ENCODE assay signal across 8 mouse cellular contexts in genomic region chr10:40350245-40350932, GRCm38 (mm10). TPM values are rescaled to one million over a fixed set of nuclear protein-coding genes. Genes with fewer than 3 reads are reported as not detected.
A peak's percentile ranks its signal among the peaks of the same experiment; 100 is the strongest.
DNase-seq lines count a peak whose midpoint lies in the region; ATAC-seq and TF ChIP-seq lines count a peak whose summit lies in the region.

No protein-coding gene starts in this region.

- H3K4me1 ChIP-seq in lung, embryonic 15.5 days: peaks cover 20% of the 10 kb centered on the region
- peaks cover 2% of the 10 kb centered on the region for H3K4me1 ChIP-seq in embryonic fibroblast, embryonic 13.5 days (ENCODE audit: control insufficient read depth, insufficient read depth, low read length)
- H3K4me1 ChIP-seq in limb, embryonic 11.5 days (ENCODE audit: control insufficient read depth, insufficient read depth, low read length): peaks cover 5% of the 10 kb centered on the region
- H3K4me1 ChIP-seq in neural tube, embryonic 15.5 days: peaks cover 27% of the 10 kb centered on the region

- no peak for TF ChIP-seq CTCF in embryonic fibroblast, embryonic 13.5 days (IDR thresholded peaks at IDR 0.05; ENCODE audit: borderline replicate concordance, insufficient read depth, low read length)

- no peak for TF ChIP-seq POLR2A in embryonic fibroblast, embryonic 13.5 days (IDR thresholded peaks at IDR 0.05; ENCODE audit: low read depth, low read length)

- H3K27ac ChIP-seq in lung, embryonic 15.5 days: peak overlapping the region; percentile 94; the same call in 1 of the 2 replicates
- no peak overlapping the region for H3K27ac ChIP-seq in embryonic fibroblast, embryonic 13.5 days (ENCODE audit: insufficient read depth, low read length)
- H3K27ac ChIP-seq in limb, embryonic 11.5 days (replicated peaks; ENCODE audit: low read depth, low read length): no peak overlapping the region
- H3K27ac ChIP-seq in neural tube, embryonic 15.5 days (replicated peaks): peak overlapping the region; percentile 90

- no peak for DNase-seq in lung, postnatal 14 days
- no peak for DNase-seq in limb, embryonic 11.5 days (ENCODE audit: low spot score)
- no peak for DNase-seq in T-cell, adult 2 months (ENCODE audit: low spot score)
- DNase-seq in layer of hippocampus, adult 9-10 months (ENCODE audit: low spot score): no peak
- no peak for DNase-seq in urinary bladder, postnatal 25 days (ENCODE audit: low spot score)

- no peaks in the 10 kb centered on the region for H3K27me3 ChIP-seq in lung, embryonic 15.5 days
- H3K27me3 ChIP-seq in limb, embryonic 11.5 days (ENCODE audit: control insufficient read depth, insufficient read depth, low read length): no peaks in the 10 kb centered on the region
- no peaks in the 10 kb centered on the region for H3K27me3 ChIP-seq in neural tube, embryonic 15.5 days (replicated peaks)

- H3K9me3 ChIP-seq in lung, embryonic 15.5 days: no peaks in the 10 kb centered on the region
- H3K9me3 ChIP-seq in limb, embryonic 11.5 days (ENCODE audit: control insufficient read depth, low read length): no peaks in the 10 kb centered on the region
- no peaks in the 10 kb centered on the region for H3K9me3 ChIP-seq in neural tube, embryonic 15.5 days (replicated peaks)

- peak overlapping the region; percentile 94 for H3K4me3 ChIP-seq in lung, embryonic 15.5 days
- H3K4me3 ChIP-seq in embryonic fibroblast, embryonic 13.5 days (ENCODE audit: insufficient read depth, low read length): peak overlapping the region; percentile 84
- peak overlapping the region; percentile 89 for H3K4me3 ChIP-seq in limb, embryonic 11.5 days (ENCODE audit: low read depth, low read length)
- peak overlapping the region; percentile 93 for H3K4me3 ChIP-seq in neural tube, embryonic 15.5 days (replicated peaks)

- no peaks in the 10 kb centered on the region for H3K36me3 ChIP-seq in lung, embryonic 15.5 days
- no peaks in the 10 kb centered on the region for H3K36me3 ChIP-seq in limb, embryonic 11.5 days (ENCODE audit: control insufficient read depth, insufficient read depth, low read length)
- H3K36me3 ChIP-seq in neural tube, embryonic 15.5 days: no peaks in the 10 kb centered on the region

- peak overlapping the region; percentile 72 for H3K4me2 ChIP-seq in lung, embryonic 15.5 days
- peak overlapping the region; percentile 58 for H3K4me2 ChIP-seq in limb, embryonic 11.5 days (ENCODE audit: low read depth, severe bottlenecking)
- peak overlapping the region; percentile 72 for H3K4me2 ChIP-seq in neural tube, embryonic 15.5 days

- peak overlapping the region; percentile 80 for H3K9ac ChIP-seq in lung, embryonic 15.5 days
- H3K9ac ChIP-seq in limb, embryonic 11.5 days (ENCODE audit: low read length): peak overlapping the region; percentile 85
- peak overlapping the region; percentile 79 for H3K9ac ChIP-seq in neural tube, embryonic 15.5 days (replicated peaks)

- no peak for ATAC-seq in lung, embryonic 15.5 days (ENCODE audit: borderline replicate concordance, extremely low read depth, low FRiP score, low TSS enrichment)
- ATAC-seq in limb, embryonic 11.5 days (ENCODE audit: insufficient number of reproducible peaks, low FRiP score, low TSS enrichment, low read depth): no peak
- no peak for ATAC-seq in neural tube, embryonic 15.5 days (ENCODE audit: low FRiP score)

- 44% methylated on average over 12 of the region's 12 CpGs for WGBS in lung, embryonic 15.5 days
- WGBS in limb, embryonic 11.5 days: 55% methylated on average over 12 of the region's 12 CpGs
- WGBS in neural tube, embryonic 15.5 days: 52% methylated on average over 12 of the region's 12 CpGs

RNA-seq across cellular contexts. Expression of gene Cdk19, which starts 11.0 kb away (rescaled TPM):
- polyA plus RNA-seq in lung, embryonic 15.5 days (2015; fragmentation: Nextera tagmentation; extraction: Ambion mirVana): 9.5 and 10.6 TPM in 2 replicates
- 12.0 and 18.8 TPM in 2 replicates for polyA plus RNA-seq in embryonic fibroblast, embryonic 13.5 days (2011; ENCODE audit: insufficient read length, low read depth, missing spikeins)
- polyA plus RNA-seq in limb, embryonic 11.5 days (2014; fragmentation: Nextera tagmentation; extraction: Ambion mirVana): 11.4 and 11.5 TPM in 2 replicates
- 9.7 and 9.9 TPM in 2 replicates for polyA plus RNA-seq in neural tube, embryonic 15.5 days (2015; fragmentation: Nextera tagmentation; extraction: Ambion mirVana)

RNA-seq across cellular contexts. Expression of gene Amd1, which starts 48.4 kb away (rescaled TPM):
- 57.0 and 59.8 TPM in 2 replicates for polyA plus RNA-seq in lung, embryonic 15.5 days (2015; fragmentation: Nextera tagmentation; extraction: Ambion mirVana)
- polyA plus RNA-seq in embryonic fibroblast, embryonic 13.5 days (2011; ENCODE audit: insufficient read length, low read depth, missing spikeins): 74.7 and 77.9 TPM in 2 replicates
- 109 and 110 TPM in 2 replicates for polyA plus RNA-seq in limb, embryonic 11.5 days (2014; fragmentation: Nextera tagmentation; extraction: Ambion mirVana)
- polyA plus RNA-seq in neural tube, embryonic 15.5 days (2015; fragmentation: Nextera tagmentation; extraction: Ambion mirVana): 41.2 and 43.9 TPM in 2 replicates

Comparison
In these comparisons a context has a peak if more than half of its experiments do, and no peak if none do; other contexts are left out.
1. H3K27ac ChIP-seq: peak in lung, embryonic 15.5 days (single experiment) and neural tube, embryonic 15.5 days (single experiment); none in embryonic fibroblast, embryonic 13.5 days (single experiment) and limb, embryonic 11.5 days (single experiment).
2. Peak in every context shown above with its lines, with median percentiles within 50 percentile points of each other: H3K4me2 ChIP-seq, H3K4me3 ChIP-seq and H3K9ac ChIP-seq.